Mouse (Mus musculus): ENCODE results near the gene Rpl10a. TPM values are rescaled to one million over a fixed set of nuclear protein-coding genes. Genes with fewer than 3 reads are reported as not detected.
A peak's percentile ranks its signal among the peaks of the same experiment; 100 is the strongest.
"Not testable (repeated sequence)": the region's sequence is repeated elsewhere in the genome, so short reads cannot be mapped to it uniquely, and the experiment has no call there.

The Rpl10a gene
- total RNA-seq, 4 experiments from 2014 or later = 377 to 515 (median 422) TPM

- DNase-seq (ENCODE audit: low spot score in 2 of 2) = no peak
These were observed 27.6 kb downstream of the Rpl10a start for GRCm38 (mm10) chr17:28355871-28356270.

GRCm38 (mm10) chr17:28358576-28359261, 30.4 kb downstream of the Rpl10a start:
- DNase-seq (ENCODE audit: low spot score in 2 of 2) = not testable (repeated sequence)

- DNase-seq (ENCODE audit: low spot score in 2 of 2) = no peak
These were observed 32.4 kb downstream of the Rpl10a start for GRCm38 (mm10) chr17:28360531-28361277.

GRCm38 (mm10) chr17:28361921-28362652, 33.8 kb downstream of the Rpl10a start:
- DNase-seq (ENCODE audit: low spot score in 2 of 2) = no peak

GRCm38 (mm10) chr17:28362653-28363292, 34.5 kb downstream of the Rpl10a start:
- DNase-seq (ENCODE audit: low spot score in 2 of 2) = no peak

GRCm38 (mm10) chr17:28363507-28363906, 35.2 kb downstream of the Rpl10a start:
- no peak for DNase-seq (ENCODE audit: low spot score in 2 of 2)

GRCm38 (mm10) chr17:28365122-28365521, 36.9 kb downstream of the Rpl10a start, which contains the start of gene Tulp1:
Gene Tulp1, minus strand, starts transcription at chr17:28365222.
- DNase-seq (ENCODE audit: low spot score in 2 of 2) = no peak

GRCm38 (mm10) chr17:28368449-28368848, 40.2 kb downstream of the Rpl10a start:
- DNase-seq (ENCODE audit: low spot score in 2 of 2) = peak; percentile 67 to 74

- DNase-seq (ENCODE audit: low spot score in 2 of 2) = no peak
These were observed 40.8 kb downstream of the Rpl10a start for GRCm38 (mm10) chr17:28369056-28369455.

GRCm38 (mm10) chr17:28371286-28371685, 43.0 kb downstream of the Rpl10a start:
- no peak for DNase-seq (ENCODE audit: low spot score in 2 of 2)

GRCm38 (mm10) chr17:28371941-28372340, 43.7 kb downstream of the Rpl10a start:
- DNase-seq (ENCODE audit: low spot score in 2 of 2) = no peak

GRCm38 (mm10) chr17:28373821-28374220, 45.5 kb downstream of the Rpl10a start:
- DNase-seq (ENCODE audit: low spot score in 2 of 2) = no peak

- no peak for DNase-seq (ENCODE audit: low spot score in 2 of 2)
These were observed 46.2 kb downstream of the Rpl10a start for GRCm38 (mm10) chr17:28374494-28374893.

- DNase-seq (ENCODE audit: low spot score in 2 of 2) = no peak
These were observed 47.4 kb downstream of the Rpl10a start for GRCm38 (mm10) chr17:28375592-28376061.

- DNase-seq (ENCODE audit: low spot score in 2 of 2) = no peak
These were observed 52.0 kb downstream of the Rpl10a start for GRCm38 (mm10) chr17:28380255-28380654.

Other genes with a start within 250 kb of the Rpl10a start
- gene Tcp11, start 247.8 kb upstream of the Rpl10a start, total RNA-seq (2022) = not detected
- gene Scube3, start 186.3 kb upstream of the Rpl10a start, total RNA-seq (2022) = under 1 TPM; 0.05 to 0.46 (median 0.30) TPM
- gene Zfp523, start 151.3 kb upstream of the Rpl10a start, total RNA-seq (2022) = 10 to 100 TPM; 13.0 to 19.2 (median 16.7) TPM
- 1 to 10 TPM in 3 of 4 experiments, under 1 TPM in 1; 0.90 to 2.1 (median 1.2) TPM for gene Def6, start 120.7 kb upstream of the Rpl10a start, total RNA-seq (2022)
- 10 to 100 TPM; 24.7 to 28.3 (median 26.1) TPM for gene Ppard, start 95.8 kb upstream of the Rpl10a start, total RNA-seq (2022)
- 10 to 100 TPM in 1 of 4 experiments, 1 to 10 TPM in 3; 9.0 to 14.3 (median 9.3) TPM for gene Fance, start 15.0 kb upstream of the Rpl10a start, total RNA-seq (2022)
- gene Tead3, start 22.3 kb downstream of the Rpl10a start, total RNA-seq (2022) = 1 to 10 TPM; 3.2 to 5.7 (median 4.5) TPM
- not detected for gene Tulp1, start 36.8 kb downstream of the Rpl10a start, total RNA-seq (2022)
- 100 to 1,000 TPM in 1 of 4 experiments, 10 to 100 TPM in 3; 39.2 to 148 (median 53.2) TPM for gene Fkbp5, start 189.1 kb downstream of the Rpl10a start, total RNA-seq (2022)
- gene Armc12, start 202.3 kb downstream of the Rpl10a start, total RNA-seq (2022) = not detected
- not detected for gene Clpsl2, start 220.9 kb downstream of the Rpl10a start, total RNA-seq (2022)
- gene Clps, start 232.3 kb downstream of the Rpl10a start, total RNA-seq (2022) = not detected
- gene Lhfpl5, start 247.2 kb downstream of the Rpl10a start, total RNA-seq (2022) = not detected

All from gastrocnemius, adult 8-10 months (tissue).